Mouse (Mus musculus): ENCODE measurements around the gene Lat2. TPM values are rescaled to one million over a fixed set of nuclear protein-coding genes. Genes with fewer than 3 reads are reported as not detected.

Lat2 gene
- polyA plus RNA-seq, 1 experiment from 2014 or later, result 1.6 TPM

- Histone ChIP-seq H3K4me2 (replicated peaks; ENCODE audit: low read depth, low read length) (no peak within 1 kb of the TSS), H3K4me1 (ENCODE audit: control insufficient read depth, insufficient read depth, low read length) (peaks cover 9% of the 10 kb centered on the region), H3K36me3 (ENCODE audit: control insufficient read depth, insufficient read depth, low read length) (no peaks in the 10 kb centered on the region), H3K27ac (ENCODE audit: low read length) (no peak within 1 kb of the TSS), H3K9me3 (ENCODE audit: control insufficient read depth, low read depth, low read length) (no peaks in the 10 kb centered on the region), H3K9ac (replicated peaks; ENCODE audit: low read depth, low read length) (no peak within 1 kb of the TSS), H3K4me3 (ENCODE audit: low read depth, low read length) (no peak within 1 kb of the TSS), H3K27me3 (ENCODE audit: control insufficient read depth, insufficient read depth, low read length) (no peaks in the 10 kb centered on the region)
- WGBS, result 85% methylated on average over 7 of the region's 7 CpGs
- ATAC-seq (ENCODE audit: insufficient number of reproducible peaks, insufficient read depth, low FRiP score, low read depth), result no peak
Measured at GRCm38 (mm10) chr5:134560071-134560449, 54.8 kb downstream of the Lat2 start, which contains the start of gene Syna. TSS of gene Syna (minus strand) at chr5:134560171.

DNA sequence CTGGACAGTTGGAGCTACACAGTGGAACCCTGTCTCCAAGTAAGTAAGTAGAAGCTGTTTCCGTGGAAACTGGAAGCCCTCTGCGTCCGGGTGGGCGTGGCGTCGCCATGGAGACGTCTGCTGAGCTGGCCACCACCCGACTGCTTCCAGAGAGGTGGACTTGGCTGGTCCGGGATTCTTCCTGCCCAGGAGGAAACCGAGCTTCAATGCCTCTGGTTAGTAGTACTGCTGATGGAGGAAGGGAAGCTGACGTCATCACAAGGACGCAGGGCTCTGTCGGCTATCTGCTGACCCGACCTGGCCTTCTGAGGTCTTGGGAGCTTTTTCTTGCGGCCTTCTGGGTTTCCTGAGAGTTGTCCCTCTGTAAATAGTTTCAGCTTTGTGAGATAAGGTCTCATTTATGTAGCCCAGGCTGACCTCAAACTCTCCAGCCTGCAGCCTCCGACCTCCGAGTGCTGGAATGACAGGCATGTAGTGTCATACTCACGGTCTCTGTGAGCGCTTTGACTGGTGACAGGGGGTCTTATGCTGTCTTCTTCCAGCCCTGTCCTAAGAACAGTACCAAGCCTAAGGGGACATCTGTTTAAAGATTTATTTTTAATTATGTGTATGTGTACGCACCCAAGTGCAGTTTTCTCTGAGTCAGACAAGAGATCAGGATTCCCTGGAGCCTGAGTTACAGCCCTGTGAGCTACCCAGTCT lies 59.2 kb downstream of the Lat2 start:
- Histone ChIP-seq H3K4me2 (replicated peaks; ENCODE audit: low read depth, low read length) (peak overlapping the region; percentile 30), H3K9me3 (ENCODE audit: control insufficient read depth, low read depth, low read length) (no peaks in the 10 kb centered on the region), H3K27ac (ENCODE audit: low read length) (no peak overlapping the region), H3K27me3 (ENCODE audit: control insufficient read depth, insufficient read depth, low read length) (no peaks in the 10 kb centered on the region), H3K4me3 (ENCODE audit: low read depth, low read length) (no peak overlapping the region), H3K36me3 (ENCODE audit: control insufficient read depth, insufficient read depth, low read length) (no peaks in the 10 kb centered on the region), H3K4me1 (ENCODE audit: control insufficient read depth, insufficient read depth, low read length) (peaks cover 26% of the 10 kb centered on the region), H3K9ac (replicated peaks; ENCODE audit: low read depth, low read length) (no peak overlapping the region)
- WGBS, result 7% methylated on average over 20 of the region's 20 CpGs
- 0 out of 2 replicates have a peak, but pooled peaks have one; percentile 7 for ATAC-seq (ENCODE audit: insufficient number of reproducible peaks, insufficient read depth, low FRiP score, low read depth)

GRCm38 (mm10) chr5:134553951-134554546 lies 60.8 kb downstream of the Lat2 start:
- H3K36me3 ChIP-seq (ENCODE audit: control insufficient read depth, insufficient read depth, low read length), result no peaks in the 10 kb centered on the region
- peaks cover 29% of the 10 kb centered on the region for H3K4me1 ChIP-seq (ENCODE audit: control insufficient read depth, insufficient read depth, low read length)
- H3K27ac ChIP-seq (ENCODE audit: low read length), result no peak overlapping the region
- no peaks in the 10 kb centered on the region for H3K27me3 ChIP-seq (ENCODE audit: control insufficient read depth, insufficient read depth, low read length)
- H3K9me3 ChIP-seq (ENCODE audit: control insufficient read depth, low read depth, low read length), result no peaks in the 10 kb centered on the region
- no peak for ATAC-seq (ENCODE audit: insufficient number of reproducible peaks, insufficient read depth, low FRiP score, low read depth)
- no peak overlapping the region for H3K4me3 ChIP-seq (ENCODE audit: low read depth, low read length)
- no peak overlapping the region for H3K4me2 ChIP-seq (replicated peaks; ENCODE audit: low read depth, low read length)
- 73% methylated on average over 5 of the region's 5 CpGs for WGBS
- H3K9ac ChIP-seq (replicated peaks; ENCODE audit: low read depth, low read length), result no peak overlapping the region

DNA sequence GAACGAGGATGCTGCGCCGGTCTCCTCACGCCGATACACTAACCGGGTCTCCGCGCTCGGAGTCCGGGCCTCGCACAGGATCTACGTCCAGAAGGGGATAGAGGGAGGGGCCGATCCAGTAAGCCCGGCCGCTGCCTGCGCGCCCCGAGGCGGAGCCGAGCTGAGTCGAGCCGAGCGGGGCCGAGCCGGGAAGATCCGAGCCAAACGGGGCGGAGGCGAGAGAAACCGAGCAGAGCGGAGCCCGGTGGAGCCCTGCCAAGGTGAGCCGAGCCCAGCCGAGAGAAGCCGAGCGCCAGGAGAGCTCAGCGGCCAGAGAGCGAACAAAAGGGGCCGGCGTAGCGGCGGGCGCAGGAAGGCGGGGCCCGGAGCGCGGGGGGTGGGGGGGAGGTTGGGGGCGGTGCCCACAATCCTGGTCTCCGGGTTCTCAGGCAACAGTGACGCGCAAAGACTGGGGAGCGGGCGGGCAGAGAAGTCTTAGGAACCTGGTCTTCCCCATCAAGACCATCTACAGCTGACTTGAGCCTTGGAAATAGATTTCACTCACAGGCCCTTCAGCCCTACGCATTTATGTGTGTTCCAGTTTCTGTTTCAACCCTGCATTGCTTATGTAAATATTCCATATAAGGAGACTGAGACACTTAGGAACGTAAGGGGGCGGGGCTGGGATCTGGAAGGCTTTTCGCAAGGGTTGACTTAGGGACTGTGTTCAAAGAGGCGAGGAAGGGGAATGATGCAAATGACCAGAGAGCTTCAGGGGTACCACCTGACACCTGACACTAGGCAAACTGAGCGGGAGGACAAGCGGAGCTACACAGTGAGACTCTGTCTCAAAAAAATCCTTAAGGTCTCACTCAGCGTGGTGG lies 62.5 kb downstream of the Lat2 start, which contains the start of gene Clip2:
Clip2 (minus strand) TSS at position 325 of the 863 bp plus-strand sequence.
- WGBS, result under 1% methylated on average over 59 of the region's 61 CpGs
- H3K4me1 ChIP-seq (ENCODE audit: control insufficient read depth, insufficient read depth, low read length), result peaks cover 34% of the 10 kb centered on the region
- peak within 1 kb of the TSS; percentile 60 for H3K4me3 ChIP-seq (ENCODE audit: low read depth, low read length)
- H3K4me2 ChIP-seq (replicated peaks; ENCODE audit: low read depth, low read length), result peak within 1 kb of the TSS; percentile 88
- peak; percentile 93 for ATAC-seq (ENCODE audit: insufficient number of reproducible peaks, insufficient read depth, low FRiP score, low read depth)
- no peaks in the 10 kb centered on the region for H3K27me3 ChIP-seq (ENCODE audit: control insufficient read depth, insufficient read depth, low read length)
- peak within 1 kb of the TSS; percentile 90 for H3K27ac ChIP-seq (ENCODE audit: low read length)
- H3K9me3 ChIP-seq (ENCODE audit: control insufficient read depth, low read depth, low read length), result no peaks in the 10 kb centered on the region
- no peaks in the 10 kb centered on the region for H3K36me3 ChIP-seq (ENCODE audit: control insufficient read depth, insufficient read depth, low read length)
- peak within 1 kb of the TSS; percentile 74 for H3K9ac ChIP-seq (replicated peaks; ENCODE audit: low read depth, low read length)

DNA sequence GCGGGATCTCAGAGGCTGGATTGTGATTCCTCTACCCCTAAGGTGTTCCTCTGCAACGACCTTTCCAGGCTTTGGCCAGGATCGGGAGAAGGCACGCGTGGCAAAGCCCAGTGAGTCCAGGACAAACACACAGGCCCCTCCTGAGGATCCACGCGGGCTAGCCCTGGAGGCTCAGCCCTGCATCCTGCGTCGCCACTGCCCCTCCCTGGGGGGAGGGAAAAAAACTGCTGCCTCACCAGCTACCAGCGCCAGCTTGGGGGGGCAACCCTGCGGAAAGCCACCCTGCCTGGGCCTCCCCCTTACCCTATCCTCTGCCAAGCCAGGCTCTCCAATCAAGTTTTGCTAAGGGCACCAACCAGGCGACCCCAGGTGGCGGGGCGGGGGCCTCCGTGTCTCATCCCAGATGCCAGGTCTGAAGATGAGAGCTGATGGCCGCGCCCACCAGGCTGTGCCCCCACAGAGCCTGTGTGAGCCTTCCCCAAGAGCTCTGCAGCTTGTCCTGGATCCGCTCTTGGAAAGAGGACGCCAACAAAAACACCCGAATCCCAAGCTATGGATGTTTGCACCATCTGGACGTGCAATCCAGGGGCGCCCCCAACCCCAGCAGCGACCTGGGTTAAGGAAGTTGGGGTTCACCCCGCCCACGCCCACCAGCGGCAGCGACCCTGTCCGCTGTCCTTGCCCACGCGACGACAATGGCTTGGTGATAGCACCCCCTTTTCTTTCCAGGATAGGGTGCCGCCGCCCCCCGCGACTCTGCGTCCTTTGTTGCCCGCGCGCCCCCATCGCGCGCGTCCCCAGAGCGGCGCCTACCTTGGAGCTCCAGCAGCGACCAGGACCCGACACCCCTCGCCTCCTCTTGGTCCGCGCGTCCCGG lies 63.4 kb downstream of the Lat2 start:
- peak overlapping the region; percentile 88 for H3K4me2 ChIP-seq (replicated peaks; ENCODE audit: low read depth, low read length)
- H3K27ac ChIP-seq (ENCODE audit: low read length), result peak overlapping the region; percentile 90
- peaks cover 34% of the 10 kb centered on the region for H3K4me1 ChIP-seq (ENCODE audit: control insufficient read depth, insufficient read depth, low read length)
- H3K9me3 ChIP-seq (ENCODE audit: control insufficient read depth, low read depth, low read length), result no peaks in the 10 kb centered on the region
- H3K9ac ChIP-seq (replicated peaks; ENCODE audit: low read depth, low read length), result peak overlapping the region; percentile 74
- WGBS, result under 1% methylated on average over 51 of the region's 52 CpGs
- ATAC-seq (ENCODE audit: insufficient number of reproducible peaks, insufficient read depth, low FRiP score, low read depth), result peak; percentile 1; the same call in 1 of the 2 replicates
- H3K36me3 ChIP-seq (ENCODE audit: control insufficient read depth, insufficient read depth, low read length), result no peaks in the 10 kb centered on the region
- peak overlapping the region; percentile 60 for H3K4me3 ChIP-seq (ENCODE audit: low read depth, low read length)
- no peaks in the 10 kb centered on the region for H3K27me3 ChIP-seq (ENCODE audit: control insufficient read depth, insufficient read depth, low read length)

GRCm38 (mm10) chr5:134550836-134551232 lies 64.0 kb downstream of the Lat2 start:
- ATAC-seq (ENCODE audit: insufficient number of reproducible peaks, insufficient read depth, low FRiP score, low read depth), result no peak
- 8% methylated on average over 6 of the region's 6 CpGs for WGBS
- peaks cover 33% of the 10 kb centered on the region for H3K4me1 ChIP-seq (ENCODE audit: control insufficient read depth, insufficient read depth, low read length)

More at GRCm38 (mm10) chr5:134550836-134551232, 64.0 kb downstream of the Lat2 start:
- Histone ChIP-seq H3K27ac (ENCODE audit: low read length) (peak overlapping the region; percentile 90; the same call in 1 of the 2 replicates), H3K27me3 (ENCODE audit: control insufficient read depth, insufficient read depth, low read length) (no peaks in the 10 kb centered on the region), H3K36me3 (ENCODE audit: control insufficient read depth, insufficient read depth, low read length) (no peaks in the 10 kb centered on the region), H3K4me2 (replicated peaks; ENCODE audit: low read depth, low read length) (peak overlapping the region; percentile 88), H3K9ac (replicated peaks; ENCODE audit: low read depth, low read length) (peak overlapping the region; percentile 74; the same call in 1 of the 2 replicates), H3K9me3 (ENCODE audit: control insufficient read depth, low read depth, low read length) (no peaks in the 10 kb centered on the region), H3K4me3 (ENCODE audit: low read depth, low read length) (peak overlapping the region; percentile 60)

All from stomach, embryonic 14.5 days (tissue).